Mouse (Mus musculus): ENCODE data around the gene Sh3rf1.

The Sh3rf1 gene

DNA sequence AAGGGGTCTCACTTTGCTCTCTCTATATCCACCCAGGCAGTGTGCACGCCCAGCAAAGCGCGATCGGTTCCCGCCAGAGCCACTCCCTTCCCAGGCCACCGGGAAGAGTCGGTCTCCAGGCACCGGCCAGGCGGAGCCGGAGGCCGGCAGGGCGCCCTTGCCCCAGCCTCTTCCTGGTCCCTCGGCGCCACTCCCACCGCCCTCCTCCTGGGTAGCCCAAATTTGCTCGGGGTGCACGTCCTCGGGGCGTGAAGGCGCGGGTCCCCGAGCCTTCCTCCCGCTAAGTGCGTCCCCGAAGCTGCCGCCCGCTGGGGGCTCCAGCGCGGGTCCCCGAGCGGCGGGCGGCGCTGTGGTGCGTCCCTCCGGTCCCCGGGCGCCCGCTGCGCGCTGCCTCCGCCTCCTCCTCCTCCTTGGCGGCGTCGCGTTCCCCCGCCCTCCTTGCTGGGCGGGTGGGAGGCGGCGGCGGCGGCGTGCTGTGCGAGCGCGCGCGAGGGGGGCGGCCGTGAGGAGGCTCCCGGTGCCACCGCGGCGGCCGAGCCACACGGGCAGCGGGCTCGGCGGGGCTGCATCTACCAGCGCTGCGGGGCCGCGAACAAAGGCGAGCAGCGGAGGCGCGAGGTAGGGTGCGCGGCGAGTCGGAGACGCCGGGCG is at the start of gene Sh3rf1:
Gene Sh3rf1 (plus strand): TSS at position 144 of the 651 bp plus-strand sequence.
- DNase-seq: peak; percentile 87

DNA sequence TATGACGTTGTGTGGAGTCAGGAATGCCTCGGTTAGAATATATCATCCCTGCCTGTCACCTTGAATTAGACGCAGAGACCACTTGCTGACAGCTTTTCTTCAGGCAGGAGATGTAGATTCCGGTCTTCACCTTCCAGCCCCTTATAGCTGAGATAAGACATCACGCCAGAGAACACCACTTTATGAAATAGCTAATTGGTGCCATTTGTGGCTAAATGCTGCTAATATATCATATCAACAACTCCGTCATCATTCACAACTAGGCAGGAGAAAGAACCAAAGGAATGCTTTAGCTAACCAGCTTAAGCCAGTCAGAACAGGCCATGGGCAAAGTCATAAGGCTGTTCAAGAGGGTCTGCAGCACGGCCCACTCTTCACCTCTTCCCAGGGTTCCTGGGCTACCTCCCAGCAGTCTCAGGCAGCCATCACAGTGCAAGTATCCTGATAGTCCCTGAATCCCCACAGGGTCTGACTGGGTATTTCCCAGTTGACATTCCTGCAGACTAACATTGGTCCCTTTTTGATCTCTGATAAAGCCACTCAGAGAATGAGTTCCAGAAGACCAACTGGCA is 49.7 kb upstream of the Sh3rf1 start:
- no peak for DNase-seq

- DNase-seq: no peak
Observed at GRCm38 (mm10) chr8:61175876-61176275, 47.8 kb upstream of the Sh3rf1 start.

- peak; percentile 35 for DNase-seq
Observed at GRCm38 (mm10) chr8:61177680-61178593, 45.7 kb upstream of the Sh3rf1 start.

DNA sequence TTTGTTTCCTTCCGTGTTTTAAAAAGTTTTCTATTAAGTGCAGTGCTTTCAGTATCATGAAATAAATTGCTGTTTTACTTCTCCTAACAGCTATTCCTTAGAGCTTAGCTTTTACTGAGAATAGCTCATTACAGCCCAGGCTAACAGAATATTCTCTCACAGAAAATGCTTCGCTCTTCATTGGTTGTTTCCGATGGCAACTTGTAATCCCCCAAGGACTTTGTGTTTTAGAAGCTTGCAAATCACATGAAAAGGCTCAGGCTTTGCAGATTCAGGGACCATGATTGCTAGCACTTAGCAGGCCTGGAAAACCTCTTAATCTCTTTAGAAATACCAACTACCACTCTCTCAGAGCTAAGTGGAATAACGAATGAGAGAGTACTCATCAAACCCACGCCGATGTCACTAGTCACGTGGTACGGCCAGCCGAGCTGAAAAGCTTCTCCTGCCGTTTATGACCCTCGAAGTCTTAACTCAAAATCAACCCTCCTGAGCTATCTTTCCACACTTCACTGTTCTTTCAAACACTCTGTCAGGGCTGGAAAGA is 45.0 kb upstream of the Sh3rf1 start:
- no peak for DNase-seq

GRCm38 (mm10) chr8:61181592-61181991 is 42.1 kb upstream of the Sh3rf1 start:
- no peak for DNase-seq

GRCm38 (mm10) chr8:61182020-61182419 is 41.7 kb upstream of the Sh3rf1 start:
- DNase-seq: no peak

DNA sequence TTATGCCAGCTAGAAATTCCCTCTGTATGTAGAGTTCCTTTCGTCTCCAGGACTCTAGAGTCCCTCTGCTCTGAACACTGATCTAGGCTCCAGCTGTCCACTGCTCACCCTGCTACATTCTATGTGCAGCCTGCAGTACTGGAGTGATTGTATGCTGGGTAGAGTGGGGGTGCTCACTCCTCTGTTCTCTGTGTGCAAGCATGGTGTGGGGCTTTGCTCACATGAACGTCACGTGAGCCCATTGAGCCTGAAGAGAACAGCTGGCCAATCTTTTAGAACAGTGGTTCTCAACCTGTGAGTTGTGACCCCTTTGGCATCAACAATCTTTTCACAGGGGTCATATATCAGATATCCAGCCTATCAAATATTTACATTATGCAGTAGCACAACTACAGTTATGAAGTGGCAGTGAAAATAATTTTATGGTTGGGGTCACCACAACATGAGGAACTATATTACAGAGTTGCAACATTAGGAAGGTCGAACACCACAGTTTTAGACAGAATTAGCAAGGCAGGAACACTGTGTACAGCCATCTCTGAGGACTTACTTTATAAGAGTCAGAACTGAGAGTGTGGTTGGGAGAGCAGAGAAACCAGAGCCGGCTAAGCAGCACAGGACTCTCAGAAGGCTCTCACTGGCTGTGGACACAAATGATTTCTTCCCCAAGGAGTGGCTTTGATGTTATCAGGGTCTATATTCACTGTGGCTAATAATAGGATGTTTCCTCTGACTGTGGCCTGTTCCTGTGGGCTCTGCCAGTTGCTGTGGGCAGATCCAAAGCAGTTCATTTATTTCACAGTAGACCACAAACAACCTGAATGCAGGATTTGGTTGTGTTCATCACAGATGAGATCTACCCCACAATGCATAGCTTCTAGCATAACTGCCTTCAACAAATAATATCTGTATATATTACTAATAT is 38.1 kb upstream of the Sh3rf1 start:
- DNase-seq: no peak

GRCm38 (mm10) chr8:61194306-61194925 is 29.3 kb upstream of the Sh3rf1 start:
- no peak for DNase-seq

GRCm38 (mm10) chr8:61200254-61200887 is 23.3 kb upstream of the Sh3rf1 start:
- DNase-seq: no peak

- no peak for DNase-seq
Observed at GRCm38 (mm10) chr8:61203035-61203826, 20.4 kb upstream of the Sh3rf1 start.

DNA sequence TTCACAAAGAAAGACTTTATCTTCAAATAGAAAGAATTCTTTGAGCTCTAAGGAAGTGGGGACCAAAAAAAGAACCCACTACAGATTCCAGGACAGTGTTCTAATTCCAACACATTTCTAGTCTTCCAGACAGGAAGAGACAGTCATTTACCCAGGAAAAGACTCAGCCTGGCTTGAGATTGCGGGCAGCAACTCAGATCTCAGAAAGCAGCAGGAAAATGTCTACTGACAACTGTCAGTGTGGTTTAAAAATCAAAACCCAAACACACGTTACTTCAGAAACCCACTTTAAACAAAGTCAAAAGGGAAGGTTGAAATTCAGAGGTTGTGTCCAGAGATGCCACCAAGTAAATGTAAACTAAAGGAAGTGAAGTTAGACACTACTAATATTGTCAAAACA is 16.8 kb upstream of the Sh3rf1 start:
- no peak for DNase-seq

DNA sequence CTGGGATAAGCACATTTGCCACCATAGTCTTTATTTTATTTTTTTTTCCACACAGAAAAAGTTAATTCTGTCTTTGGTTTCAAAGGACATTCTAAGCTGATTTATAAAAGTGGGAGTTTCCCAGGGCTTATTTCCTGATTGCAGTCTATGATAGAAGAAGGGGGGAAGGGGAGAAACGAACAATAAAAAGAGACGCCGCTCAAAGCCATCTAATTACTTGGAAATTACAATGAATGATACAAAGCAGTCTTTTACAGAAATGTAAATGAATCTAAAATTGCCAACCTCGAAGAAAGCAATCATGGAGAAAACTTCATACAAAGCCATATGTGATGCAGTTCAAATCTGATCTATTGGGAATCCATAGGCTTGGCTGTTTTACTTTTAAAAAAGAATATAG is 16.0 kb upstream of the Sh3rf1 start:
- no peak for DNase-seq

DNA sequence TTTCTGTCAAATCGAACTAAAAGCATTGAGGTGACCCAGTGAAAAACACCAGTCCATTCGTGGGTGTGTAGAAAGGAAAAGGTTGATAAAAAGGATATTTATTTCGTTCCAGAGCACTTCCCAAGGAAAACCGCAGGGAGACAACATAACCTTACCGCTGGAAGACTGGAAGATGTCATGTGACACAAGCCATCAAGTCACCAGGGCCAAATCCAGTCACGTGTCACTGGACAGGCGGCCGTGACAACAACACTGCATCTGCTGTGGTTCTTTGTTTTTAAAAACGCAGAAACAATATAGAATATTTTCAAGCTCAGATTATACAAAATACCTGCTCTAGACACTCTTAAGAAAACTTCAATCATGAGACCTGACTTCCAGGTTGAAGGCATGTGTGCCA is 15.0 kb upstream of the Sh3rf1 start:
- no peak for DNase-seq

DNA sequence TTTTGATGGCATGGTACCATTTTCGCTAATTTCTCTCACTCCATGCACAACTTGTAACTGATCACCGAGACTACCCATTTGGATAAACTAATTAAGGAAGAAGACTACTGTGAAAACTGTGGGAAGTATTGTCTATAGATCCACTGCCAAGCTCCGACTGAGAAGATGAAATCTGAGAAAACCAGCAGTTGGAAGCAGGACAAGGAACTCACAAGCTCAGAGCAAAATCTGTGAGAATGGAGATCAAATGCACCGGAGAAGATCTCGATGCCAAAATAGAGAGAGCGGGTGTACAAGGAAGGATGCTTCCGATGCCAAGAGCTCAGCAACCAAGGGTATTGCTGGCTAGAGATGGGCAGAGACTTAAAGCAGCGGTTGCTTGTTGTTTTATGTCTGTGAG is 12.8 kb upstream of the Sh3rf1 start:
- DNase-seq: no peak

- DNase-seq: no peak
Observed at GRCm38 (mm10) chr8:61215081-61215819, 8.4 kb upstream of the Sh3rf1 start.

GRCm38 (mm10) chr8:61217017-61217416 is 6.7 kb upstream of the Sh3rf1 start:
- no peak for DNase-seq

GRCm38 (mm10) chr8:61217426-61217825 is 6.2 kb upstream of the Sh3rf1 start:
- DNase-seq: no peak

DNA sequence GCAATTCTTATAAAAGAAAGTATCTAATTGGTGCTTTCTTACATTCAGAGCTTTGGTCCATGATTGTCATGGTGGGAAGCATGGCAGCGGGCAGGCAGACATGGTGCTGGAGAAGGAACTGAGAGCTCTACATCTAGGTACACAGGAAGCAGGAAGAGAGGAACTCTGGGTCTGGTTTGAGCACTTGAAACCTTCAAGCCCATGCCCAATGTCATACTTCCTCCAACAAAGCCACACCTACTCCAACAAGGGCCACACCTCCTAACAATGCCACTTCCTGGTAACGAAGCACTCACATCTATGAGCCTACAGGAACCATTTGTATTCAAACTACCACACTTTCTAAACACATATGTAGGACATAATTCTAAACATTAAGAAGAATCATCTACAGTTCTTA is 5.2 kb upstream of the Sh3rf1 start:
- no peak for DNase-seq

GRCm38 (mm10) chr8:61223283-61223682 is 389 bp upstream of the Sh3rf1 start:
- DNase-seq: no peak
